Mouse (Mus musculus) heart, embryonic 13.5 days (tissue): ENCODE data around the gene E2f6. TPM values are rescaled to one million over a fixed set of nuclear protein-coding genes. Genes with fewer than 3 reads are reported as not detected.

Experiments used
- ATAC-seq: fragments of 200-750 bp; cut with Nextera tagmentation; 2 replicates; pipeline ENCODE4 v1.8.0; 2017; ENCODE audit warnings: moderate TSS enrichment; ENCODE audit not compliant: insufficient number of reproducible peaks, low FRiP score, low TSS enrichment; ENCODE audit errors: extremely low read depth
- H3K27ac ChIP-seq: fragments of 300-500 bp; sonication (generic); replicated peaks from 2 replicates; pipeline ENCODE4 v1.5.1; 2015; ENCODE audit warnings: moderate library complexity, mild to moderate bottlenecking, inconsistent platforms
- H3K27me3 ChIP-seq: fragments of 300-500 bp; sonication (generic); replicated peaks from 2 replicates; pipeline ENCODE4 v1.6.1; 2015; ENCODE audit warnings: mild to moderate bottlenecking, inconsistent platforms
- H3K36me3 ChIP-seq: fragments of 300-500 bp; sonication (generic); 2 replicates; pipeline ENCODE4 v1.6.1; 2015; ENCODE audit warnings: mild to moderate bottlenecking, inconsistent platforms
- H3K4me1 ChIP-seq: fragments of 300-500 bp; sonication (generic); 2 replicates; pipeline ENCODE4 v1.6.1; 2015; ENCODE audit warnings: inconsistent platforms
- H3K4me2 ChIP-seq: fragments of 300-500 bp; sonication (generic); 2 replicates; pipeline ENCODE4 v1.6.1; 2015; ENCODE audit warnings: inconsistent platforms, mild to moderate bottlenecking, moderate library complexity
- H3K4me3 ChIP-seq: fragments of 300-500 bp; sonication (generic); 2 replicates; pipeline ENCODE4 v1.5.1; 2015; ENCODE audit warnings: moderate library complexity, mild to moderate bottlenecking, inconsistent platforms
- H3K9ac ChIP-seq: fragments of 300-500 bp; sonication (generic); 2 replicates; pipeline ENCODE4 v1.6.1; 2015; ENCODE audit warnings: inconsistent platforms, mild to moderate bottlenecking, moderate library complexity
- H3K9me3 ChIP-seq: fragments of 300-500 bp; sonication (generic); 2 replicates; pipeline ENCODE4 v1.6.1; 2016; ENCODE audit warnings: inconsistent platforms
- WGBS: fragments of 180-500 bp; shearing (Covaris S2); methylation state at CpG from one replicate; pipeline ENCODE4 v1.1.7; 2015; ENCODE audit warnings: mixed read lengths; 5-methylcytosine and 5-hydroxymethylcytosine counted together
- polyA plus RNA-seq: library from polyadenylated mRNA; unstranded; fragments of >200 nt; fragmentation: Nextera tagmentation; extraction: Ambion mirVana; gene quantifications from 2 replicates; pipeline ENCODE4 v1.2.1, GENCODE M21; 2015

Gene E2f6
- 43.6 and 50.8 TPM in 2 replicates for polyA plus RNA-seq

- H3K27ac ChIP-seq, result peak within 1 kb of the TSS; percentile 70
- H3K9ac ChIP-seq, result peak within 1 kb of the TSS; percentile 85
- H3K36me3 ChIP-seq, result peaks cover 26% of the 10 kb centered on the region
- WGBS, result 6% methylated on average over 81 of the region's 81 CpGs
- ATAC-seq, result peak; percentile 58
- peak within 1 kb of the TSS; percentile 94 for H3K4me2 ChIP-seq
- peaks cover 45% of the 10 kb centered on the region for H3K27me3 ChIP-seq
- H3K9me3 ChIP-seq, result no peaks in the 10 kb centered on the region
- H3K4me3 ChIP-seq, result peak within 1 kb of the TSS; percentile 75
- H3K4me1 ChIP-seq, result peaks cover 24% of the 10 kb centered on the region
Observed at GRCm38 (mm10) chr12:16810525-16811431, at the start of gene E2f6. Gene E2f6, plus strand, starts transcription at chr12:16810963.

GRCm38 (mm10) chr12:16761461-16761860 is 49.3 kb upstream of the E2f6 start:
- peaks cover 24% of the 10 kb centered on the region for H3K4me1 ChIP-seq
- H3K27ac ChIP-seq, result no peak overlapping the region
- H3K27me3 ChIP-seq, result no peaks in the 10 kb centered on the region
- no peaks in the 10 kb centered on the region for H3K36me3 ChIP-seq
- 96% methylated on average over 3 of the region's 3 CpGs for WGBS
- no peak overlapping the region for H3K9ac ChIP-seq
- H3K4me3 ChIP-seq, result no peak overlapping the region
- ATAC-seq, result no peak
- H3K4me2 ChIP-seq, result no peak overlapping the region
- H3K9me3 ChIP-seq, result no peaks in the 10 kb centered on the region

GRCm38 (mm10) chr12:16763649-16764422 is 46.9 kb upstream of the E2f6 start:
- no peak overlapping the region for H3K27ac ChIP-seq
- no peaks in the 10 kb centered on the region for H3K36me3 ChIP-seq
- no peak for ATAC-seq
- H3K9ac ChIP-seq, result no peak overlapping the region
- no peak overlapping the region for H3K4me3 ChIP-seq
- WGBS, result 77% methylated on average over 4 of the region's 4 CpGs
- no peak overlapping the region for H3K4me2 ChIP-seq
- H3K27me3 ChIP-seq, result no peaks in the 10 kb centered on the region
- no peaks in the 10 kb centered on the region for H3K9me3 ChIP-seq
- H3K4me1 ChIP-seq, result peaks cover 33% of the 10 kb centered on the region

DNA sequence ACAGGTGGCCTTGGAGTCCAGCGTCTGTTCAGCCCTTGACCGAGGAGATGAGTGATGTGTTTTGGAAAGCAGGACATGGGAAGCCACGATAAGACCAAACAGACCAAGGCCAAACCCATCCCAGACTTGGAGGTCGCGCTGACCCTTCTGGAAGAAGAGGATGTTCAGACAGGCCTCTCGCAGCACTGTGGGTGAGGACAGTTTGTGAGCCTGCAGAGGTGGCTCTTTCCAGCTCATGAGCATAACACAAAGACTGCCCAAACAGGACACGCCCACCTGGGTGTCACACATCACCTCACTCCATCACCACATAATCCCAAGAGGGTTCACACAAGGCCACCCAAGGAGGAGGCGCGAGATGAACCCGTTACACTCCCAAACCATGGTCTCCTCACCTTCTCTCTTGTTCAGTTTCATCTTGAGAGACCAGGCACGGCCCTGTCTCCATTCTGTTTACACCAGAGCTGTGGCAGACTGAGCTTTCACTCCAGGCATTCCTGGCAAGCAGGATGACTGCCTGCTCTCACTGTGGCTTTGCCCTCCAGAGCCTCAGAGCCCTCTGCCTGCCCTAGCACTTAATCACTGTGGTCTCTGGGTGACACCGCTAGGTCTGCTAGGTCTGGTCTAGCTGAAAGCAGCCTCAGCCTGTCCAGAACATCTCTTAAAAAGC is 45.9 kb upstream of the E2f6 start:
- H3K36me3 ChIP-seq, result no peaks in the 10 kb centered on the region
- peaks cover 33% of the 10 kb centered on the region for H3K4me1 ChIP-seq
- 46% methylated on average over 12 of the region's 12 CpGs for WGBS
- H3K4me2 ChIP-seq, result no peak overlapping the region
- no peaks in the 10 kb centered on the region for H3K9me3 ChIP-seq
- ATAC-seq, result no peak
- H3K9ac ChIP-seq, result no peak overlapping the region
- no peak overlapping the region for H3K27ac ChIP-seq
- no peaks in the 10 kb centered on the region for H3K27me3 ChIP-seq
- H3K4me3 ChIP-seq, result no peak overlapping the region

DNA sequence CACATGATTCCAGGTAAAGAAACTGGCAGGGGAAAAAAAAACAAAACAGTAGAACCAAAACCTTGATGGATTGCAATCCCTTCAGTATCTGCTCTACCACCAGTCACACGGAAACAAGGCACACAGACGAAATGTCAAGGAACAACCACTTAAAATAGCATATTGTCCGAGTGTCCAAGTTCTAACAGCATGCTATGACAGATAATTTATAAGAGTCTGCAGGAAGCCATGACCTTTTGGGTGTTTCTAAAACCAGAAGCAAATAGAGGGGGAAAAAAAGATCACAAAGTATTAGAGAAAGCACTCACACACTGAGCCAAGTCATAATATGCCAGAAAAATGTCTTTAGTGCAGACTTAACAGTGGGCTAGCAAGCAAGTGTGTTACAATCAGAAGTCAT is 42.5 kb upstream of the E2f6 start:
- Histone ChIP-seq H3K36me3 (no peaks in the 10 kb centered on the region), H3K9ac (no peak overlapping the region), H3K9me3 (no peaks in the 10 kb centered on the region), H3K27ac (no peak overlapping the region), H3K27me3 (no peaks in the 10 kb centered on the region), H3K4me2 (no peak overlapping the region), H3K4me3 (no peak overlapping the region), H3K4me1 (peaks cover 47% of the 10 kb centered on the region)
- no peak for ATAC-seq
- WGBS, result 19% methylated on average over 3 of the region's 3 CpGs

GRCm38 (mm10) chr12:16768711-16769110 is 42.1 kb upstream of the E2f6 start:
- H3K4me1 ChIP-seq, result peaks cover 47% of the 10 kb centered on the region
- H3K36me3 ChIP-seq, result no peaks in the 10 kb centered on the region
- 52% methylated on average over 2 of the region's 2 CpGs for WGBS
- H3K27ac ChIP-seq, result no peak overlapping the region
- ATAC-seq, result no peak
- H3K9me3 ChIP-seq, result no peaks in the 10 kb centered on the region
- no peaks in the 10 kb centered on the region for H3K27me3 ChIP-seq
- H3K9ac ChIP-seq, result no peak overlapping the region
- no peak overlapping the region for H3K4me3 ChIP-seq
- H3K4me2 ChIP-seq, result no peak overlapping the region

- no peak for ATAC-seq
- 78% methylated on average over 6 of the region's 6 CpGs for WGBS
- no peak overlapping the region for H3K4me3 ChIP-seq
- no peak overlapping the region for H3K27ac ChIP-seq
- H3K4me1 ChIP-seq, result peaks cover 38% of the 10 kb centered on the region
- H3K27me3 ChIP-seq, result no peaks in the 10 kb centered on the region
- H3K9ac ChIP-seq, result no peak overlapping the region
- no peaks in the 10 kb centered on the region for H3K9me3 ChIP-seq
- H3K4me2 ChIP-seq, result no peak overlapping the region
- H3K36me3 ChIP-seq, result no peaks in the 10 kb centered on the region
Observed at GRCm38 (mm10) chr12:16769601-16770165, 41.1 kb upstream of the E2f6 start.

DNA sequence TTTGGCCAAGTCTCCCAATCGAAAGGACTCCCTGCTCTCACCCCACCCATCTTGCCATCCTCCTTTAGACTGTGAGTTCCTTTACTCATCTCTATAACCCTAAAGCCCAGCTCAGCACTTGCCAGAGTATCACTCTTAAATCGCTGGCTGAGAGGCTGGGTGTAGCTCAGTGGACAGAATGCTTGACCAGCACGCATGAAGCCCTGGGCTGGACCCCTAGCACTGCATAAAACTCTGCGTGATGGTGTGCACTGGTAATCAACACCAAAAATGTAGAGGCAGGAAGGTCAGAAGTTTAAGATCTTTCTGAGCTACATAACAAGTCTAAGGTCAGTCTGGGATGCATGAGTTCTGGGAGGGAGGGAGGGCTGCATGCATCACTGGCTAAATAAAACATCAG is 36.2 kb upstream of the E2f6 start:
- no peak for ATAC-seq
- Histone ChIP-seq H3K4me3 (no peak overlapping the region), H3K4me1 (peaks cover 21% of the 10 kb centered on the region), H3K27me3 (no peaks in the 10 kb centered on the region), H3K9ac (no peak overlapping the region), H3K36me3 (no peaks in the 10 kb centered on the region), H3K9me3 (no peaks in the 10 kb centered on the region), H3K27ac (no peak overlapping the region), H3K4me2 (no peak overlapping the region)
- 74% methylated on average over 4 of the region's 4 CpGs for whole genome bisulfite sequencing

DNA sequence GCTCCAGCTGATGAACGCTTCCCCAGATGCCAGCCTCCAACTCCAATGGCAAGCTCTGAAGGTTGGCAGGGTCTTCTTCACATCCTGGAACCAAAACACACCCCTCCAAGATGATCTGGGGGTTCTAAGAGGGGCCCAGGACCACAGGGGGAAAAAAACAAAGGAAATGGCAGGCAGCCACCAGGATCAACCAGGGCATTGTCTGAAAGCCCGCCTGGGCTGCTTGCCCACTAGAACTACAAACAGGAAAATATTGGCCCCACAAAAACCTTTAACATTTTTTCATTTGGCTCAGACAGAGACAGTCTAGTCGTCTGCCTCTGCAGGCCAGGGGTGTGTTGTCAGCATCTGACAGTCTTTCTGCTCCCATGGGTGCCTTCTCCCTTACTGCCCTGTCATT is 35.4 kb upstream of the E2f6 start:
- Histone ChIP-seq H3K4me3 (no peak overlapping the region), H3K36me3 (no peaks in the 10 kb centered on the region), H3K9ac (no peak overlapping the region), H3K9me3 (no peaks in the 10 kb centered on the region), H3K27me3 (no peaks in the 10 kb centered on the region), H3K27ac (no peak overlapping the region), H3K4me1 (peaks cover 19% of the 10 kb centered on the region), H3K4me2 (no peak overlapping the region)
- 60% methylated on average over 3 of the region's 3 CpGs for WGBS
- ATAC-seq, result no peak

DNA sequence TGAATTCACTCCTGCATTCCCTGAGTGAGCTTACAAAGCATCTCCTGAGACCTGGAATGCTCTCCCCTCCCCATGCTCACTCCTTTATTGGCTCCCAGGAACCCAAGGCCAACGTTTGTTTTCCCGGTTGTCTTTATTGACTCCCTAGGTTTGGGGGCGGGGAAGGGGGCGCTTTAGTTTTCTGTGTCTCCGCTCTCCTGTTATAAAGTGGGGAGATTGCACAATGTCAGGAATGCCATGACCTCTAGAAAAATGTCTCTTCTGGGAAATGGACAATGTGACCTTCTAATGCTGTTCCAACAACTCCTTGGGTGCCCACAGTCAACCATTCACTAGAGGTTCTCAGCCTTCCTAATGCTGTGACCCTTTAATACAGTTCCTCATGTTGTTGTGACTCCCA is 32.2 kb upstream of the E2f6 start:
- ATAC-seq, result no peak
- 76% methylated on average over 5 of the region's 5 CpGs for WGBS

DNA sequence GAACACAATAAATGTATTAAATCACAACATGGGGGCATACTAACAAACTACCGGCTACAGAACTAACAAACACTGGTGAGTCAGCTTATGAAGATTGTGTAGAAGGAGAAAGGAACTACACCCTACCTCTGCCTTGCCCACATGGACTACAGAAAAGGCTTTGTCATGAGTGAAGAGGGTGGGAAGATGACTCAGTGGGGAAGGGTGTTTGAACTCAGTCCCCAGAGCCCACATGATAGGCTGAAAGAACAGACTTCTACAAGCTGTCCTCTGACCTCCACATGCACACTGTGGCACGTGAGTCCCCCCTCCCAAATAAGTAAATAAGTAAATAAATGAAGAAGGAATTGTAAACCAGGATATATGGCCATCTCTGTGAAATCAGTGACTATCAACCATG is 31.6 kb upstream of the E2f6 start:
- Histone ChIP-seq H3K4me3 (no peak overlapping the region), H3K36me3 (no peaks in the 10 kb centered on the region), H3K4me2 (no peak overlapping the region), H3K9me3 (no peaks in the 10 kb centered on the region), H3K4me1 (peaks cover 10% of the 10 kb centered on the region), H3K9ac (no peak overlapping the region), H3K27me3 (no peaks in the 10 kb centered on the region), H3K27ac (no peak overlapping the region)
- no peak for ATAC-seq
- 68% methylated on average over 2 of the region's 2 CpGs for WGBS

More for the DNA sequence above, 32.2 kb upstream of the E2f6 start:
- no peak overlapping the region for H3K27ac ChIP-seq
- no peaks in the 10 kb centered on the region for H3K36me3 ChIP-seq
- no peaks in the 10 kb centered on the region for H3K27me3 ChIP-seq
- peaks cover 10% of the 10 kb centered on the region for H3K4me1 ChIP-seq
- no peaks in the 10 kb centered on the region for H3K9me3 ChIP-seq
- no peak overlapping the region for H3K4me2 ChIP-seq
- H3K4me3 ChIP-seq, result no peak overlapping the region
- no peak overlapping the region for H3K9ac ChIP-seq
